Mouse (Mus musculus): ENCODE results near the gene Ccdc173. TPM values are rescaled to one million over a fixed set of nuclear protein-coding genes. Genes with fewer than 3 reads are reported as not detected.

The Ccdc173 gene
- total and polyA plus RNA-seq, 3 experiments: 1.3 to 3.9 (median 1.8) TPM

GRCm38 (mm10) chr2:69823129-69823677 lies 33.8 kb upstream of the Ccdc173 start:
- no peak for DNase-seq (ENCODE audit: extremely low read depth)

GRCm38 (mm10) chr2:69822361-69823128 lies 33.2 kb upstream of the Ccdc173 start:
- DNase-seq (ENCODE audit: extremely low read depth): no peak
- Histone ChIP-seq H3K27me3 (replicated peaks) (peaks cover 6% of the 10 kb centered on the region), H3K4me3 (replicated peaks in 1 of 3; ENCODE audit: low read depth in 2 of 3, low read length in 2 of 3, poor library complexity in 1 of 3) (peak overlapping the region in 2 of 3 experiments; percentile 38 to 66), H3K9me3 (replicated peaks; ENCODE audit: low read length) (no peaks in the 10 kb centered on the region), H3K36me3 (replicated peaks in 1 of 2; ENCODE audit: control insufficient read depth in 1 of 2, insufficient read depth in 1 of 2, low read length in 1 of 2) (no peaks in the 10 kb centered on the region), H3K4me2 (ENCODE audit: insufficient read depth, low read depth, poor library complexity, severe bottlenecking) (peak overlapping the region; percentile 79), H3K9ac (ENCODE audit: insufficient read depth, low read depth) (peak overlapping the region; percentile 48; the same call in 1 of the 2 replicates), H3K79me2 (replicated peaks; ENCODE audit: control insufficient read depth, extremely low read depth, insufficient read depth, poor library complexity, severe bottlenecking) (no peaks in the 10 kb centered on the region), H3K4me1 (ENCODE audit: control insufficient read depth in 1 of 2, insufficient read depth in 2 of 2) (peaks cover 0 to 2% of the 10 kb centered on the region in 2 experiments; a peak in 1 of 4 replicates), H3K27ac (ENCODE audit: insufficient read depth, low read depth) (no peak overlapping the region)
- in situ Hi-C loops (cut with MboI; ENCODE audit: low pct_ligation_motif_present, low pct_unique_long_range_greater_than_20kb, low sequenced_read_pairs) (no loop called here), dilution Hi-C loops (cut with MboI; ENCODE audit: extremely low pct_ligation_motif_present, extremely low pct_unique_long_range_greater_than_20kb, low sequenced_read_pairs) (no loop called here)
- TF ChIP-seq SMC3 (IDR thresholded peaks at IDR 0.05; ENCODE audit: low read depth, low read length) (no peak), ZC3H11A (IDR thresholded peaks at IDR 0.05; ENCODE audit: low read depth, low read length) (no peak), MAX (IDR thresholded peaks at IDR 0.05; ENCODE audit: low read length) (no peak), USF1 (IDR thresholded peaks at IDR 0.05; ENCODE audit: low read depth, low read length) (no peak), POLR2A (IDR thresholded peaks at IDR 0.05; ENCODE audit: low read depth, low read length) (no peak), JUN (IDR thresholded peaks at IDR 0.05; ENCODE audit: insufficient read depth, low read depth, low read length) (no peak), MAZ (IDR thresholded peaks at IDR 0.05; ENCODE audit: low read depth, low read length) (no peak), UBTF (IDR thresholded peaks at IDR 0.05; ENCODE audit: low read depth, low read length) (no peak), NRF1 (IDR thresholded peaks at IDR 0.05; ENCODE audit: low read depth, low read length) (no peak), KAT2A (IDR thresholded peaks at IDR 0.05; ENCODE audit: insufficient replicate concordance, low read length) (no peak), USF2 (conservative IDR thresholded peaks at IDR 0.05; ENCODE audit: low read depth, low read length) (no peak), MXI1 (IDR thresholded peaks at IDR 0.05; ENCODE audit: low read depth, low read length) (no peak), ELF1 (IDR thresholded peaks at IDR 0.05; ENCODE audit: low read depth, low read length) (no peak), ZNF384 (IDR thresholded peaks at IDR 0.05; ENCODE audit: low read depth, low read length) (no peak), TBP (conservative IDR thresholded peaks at IDR 0.05; ENCODE audit: low read depth, low read length) (no peak), E2F4 (IDR thresholded peaks at IDR 0.05; ENCODE audit: insufficient replicate concordance, low read depth, low read length) (no peak), ZMIZ1 (IDR thresholded peaks at IDR 0.05; ENCODE audit: low read depth, low read length) (no peak), MEF2A (IDR thresholded peaks at IDR 0.05; ENCODE audit: borderline replicate concordance, low read depth, low read length) (no peak), HCFC1 (IDR thresholded peaks at IDR 0.05; ENCODE audit: low read depth, low read length) (no peak), CHD1 (IDR thresholded peaks at IDR 0.05; ENCODE audit: low read depth, low read length) (no peak)

More at GRCm38 (mm10) chr2:69823129-69823677, 33.8 kb upstream of the Ccdc173 start:
- Histone ChIP-seq H3K79me2 (replicated peaks; ENCODE audit: control insufficient read depth, extremely low read depth, insufficient read depth, poor library complexity, severe bottlenecking) (no peaks in the 10 kb centered on the region), H3K9ac (ENCODE audit: insufficient read depth, low read depth) (peak overlapping the region; percentile 48), H3K4me1 (ENCODE audit: control insufficient read depth in 1 of 2, insufficient read depth in 2 of 2) (peaks cover 0 to 2% of the 10 kb centered on the region in 2 experiments; a peak in 1 of 4 replicates), H3K27ac (ENCODE audit: insufficient read depth, low read depth) (no peak overlapping the region), H3K4me2 (ENCODE audit: insufficient read depth, low read depth, poor library complexity, severe bottlenecking) (peak overlapping the region; percentile 79), H3K27me3 (replicated peaks) (peaks cover 6% of the 10 kb centered on the region), H3K36me3 (replicated peaks in 1 of 2; ENCODE audit: control insufficient read depth in 1 of 2, insufficient read depth in 1 of 2, low read length in 1 of 2) (no peaks in the 10 kb centered on the region), H3K9me3 (replicated peaks; ENCODE audit: low read length) (no peaks in the 10 kb centered on the region), H3K4me3 (replicated peaks in 1 of 3; ENCODE audit: low read depth in 2 of 3, low read length in 2 of 3, poor library complexity in 1 of 3) (peak overlapping the region; percentile 13 to 66 (median 38))
- dilution Hi-C loops (cut with MboI; ENCODE audit: extremely low pct_ligation_motif_present, extremely low pct_unique_long_range_greater_than_20kb, low sequenced_read_pairs): no loop called here
- in situ Hi-C loops (cut with MboI; ENCODE audit: low pct_ligation_motif_present, low pct_unique_long_range_greater_than_20kb, low sequenced_read_pairs): no loop called here
- TF ChIP-seq GABPA (IDR thresholded peaks at IDR 0.05; ENCODE audit: insufficient replicate concordance, low read depth, low read length) (no peak), NRF1 (IDR thresholded peaks at IDR 0.05; ENCODE audit: low read depth, low read length) (no peak), SMC3 (IDR thresholded peaks at IDR 0.05; ENCODE audit: low read depth, low read length) (no peak), ETS1 (conservative IDR thresholded peaks at IDR 0.05; ENCODE audit: low read depth, low read length) (no peak)

Data from CH12.LX (cell line).